Mouse (Mus musculus) small intestine, adult 2 months (tissue): ENCODE measurements around the gene Sypl2. TPM values are rescaled to one million over a fixed set of nuclear protein-coding genes. Genes with fewer than 3 reads are reported as not detected.
A peak's percentile ranks its signal among the peaks of the same experiment; 100 is the strongest.

Experiments
- H3K27ac ChIP-seq: fragments of 200-500 bp; 2 replicates; pipeline ENCODE4 v1.5.1; 2012; ENCODE audit warnings: low read depth, low read length, control low read depth, inconsistent platforms; ENCODE audit not compliant: insufficient read depth
- H3K27me3 ChIP-seq: fragments of 200-500 bp; 2 replicates; pipeline ENCODE4 v1.6.1; 2012; ENCODE audit warnings: mild to moderate bottlenecking, moderate library complexity, low read length, inconsistent platforms; ENCODE audit not compliant: control insufficient read depth, insufficient read depth
- H3K36me3 ChIP-seq: fragments of 200-500 bp; 2 replicates; pipeline ENCODE4 v1.6.1; 2012; ENCODE audit warnings: mild to moderate bottlenecking, low read length, control low read depth, inconsistent platforms; ENCODE audit not compliant: control insufficient read depth, insufficient read depth
- H3K4me1 ChIP-seq: fragments of 200-500 bp; 2 replicates; pipeline ENCODE4 v1.6.1; 2012; ENCODE audit warnings: low read length, inconsistent platforms, mixed read lengths; ENCODE audit not compliant: control insufficient read depth, insufficient read depth, insufficient read length
- H3K4me3 ChIP-seq: fragments of 200-500 bp; 2 replicates; pipeline ENCODE4 v1.5.1; 2012; ENCODE audit warnings: low read depth, mild to moderate bottlenecking, control low read depth, inconsistent platforms, low read length, moderate library complexity
- CTCF ChIP-seq: fragments of 200-500 bp; IDR thresholded peaks from 2 replicates; pipeline ENCODE4 v1.5.1; 2012; ENCODE audit warnings: low read depth, mild to moderate bottlenecking, control low read depth, inconsistent platforms, low read length, moderate library complexity, mixed read lengths; ENCODE audit not compliant: insufficient replicate concordance, insufficient read length; ENCODE audit errors: extremely low read depth
- POLR2A ChIP-seq: fragments of 200-500 bp; IDR thresholded peaks from 2 replicates; pipeline ENCODE4 v1.6.1; 2012; ENCODE audit warnings: low read depth, mild to moderate bottlenecking, control low read depth, inconsistent platforms, low read length, moderate library complexity
- WGBS: fragments of 180-500 bp; shearing (Covaris S2); methylation state at CpG from one replicate; pipeline ENCODE4 v1.1.7; 2018; 5-methylcytosine and 5-hydroxymethylcytosine counted together
- polyA plus RNA-seq: library from polyadenylated mRNA; depleted of rRNA; stranded (reverse); fragments of >200 nt; gene quantifications from 2 replicates; pipeline ENCODE4 v1.2.3, GENCODE M21; 2012; rRNA removed

Sypl2 gene
- polyA plus RNA-seq, 1 experiment: 6.3 TPM

DNA sequence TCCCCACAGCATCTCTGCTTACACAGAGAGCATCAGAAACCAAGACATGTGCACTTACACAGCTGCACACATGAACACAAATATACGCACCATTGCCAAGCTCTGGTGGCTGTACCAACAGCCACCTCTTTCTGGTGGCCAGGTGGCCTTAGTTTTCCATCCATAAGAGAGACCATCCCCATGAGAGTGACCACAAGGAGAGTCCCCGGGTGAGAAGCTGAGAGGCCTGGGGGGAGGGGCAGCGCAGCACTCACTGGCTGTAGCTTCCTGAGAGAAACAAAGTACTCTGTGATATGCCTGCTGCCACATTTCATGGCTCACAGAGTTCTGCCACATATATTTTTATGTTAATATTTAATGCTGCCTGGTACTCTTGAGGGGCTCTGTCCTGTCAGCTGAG, 57.2 kb downstream of the Sypl2 start:
- no peaks in the 10 kb centered on the region for H3K36me3 ChIP-seq
- WGBS: 72% methylated on average over 3 of the region's 3 CpGs
- no peak overlapping the region for H3K27ac ChIP-seq
- TF ChIP-seq CTCF (no peak), POLR2A (no peak)
- no peaks in the 10 kb centered on the region for H3K27me3 ChIP-seq
- peaks cover 9% of the 10 kb centered on the region for H3K4me1 ChIP-seq
- no peak overlapping the region for H3K4me3 ChIP-seq

DNA sequence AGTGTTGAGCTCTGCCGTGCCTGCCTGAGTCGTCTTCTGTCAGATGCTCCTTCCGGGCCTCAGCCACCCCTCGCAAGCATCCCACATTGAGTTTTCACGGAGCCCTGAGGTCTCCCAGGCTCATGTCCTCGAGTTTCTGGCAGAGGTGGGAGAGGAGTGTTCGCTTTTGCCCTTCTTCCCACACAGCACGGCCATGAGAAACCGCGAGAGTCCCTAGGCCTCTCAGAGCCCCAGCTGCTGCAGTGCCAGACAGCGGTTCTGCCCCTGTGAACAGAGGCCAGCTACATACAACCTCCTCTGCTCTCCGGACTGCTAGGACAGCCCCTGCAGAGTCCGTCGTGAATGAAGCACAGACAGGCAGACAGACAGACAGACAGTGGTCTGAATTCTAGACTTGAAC, 58.9 kb downstream of the Sypl2 start:
- no peaks in the 10 kb centered on the region for H3K27me3 ChIP-seq
- TF ChIP-seq POLR2A (no peak), CTCF (no peak)
- peaks cover 9% of the 10 kb centered on the region for H3K4me1 ChIP-seq
- H3K27ac ChIP-seq: no peak overlapping the region
- H3K4me3 ChIP-seq: no peak overlapping the region
- no peaks in the 10 kb centered on the region for H3K36me3 ChIP-seq
- WGBS: 71% methylated on average over 14 of the region's 14 CpGs

DNA sequence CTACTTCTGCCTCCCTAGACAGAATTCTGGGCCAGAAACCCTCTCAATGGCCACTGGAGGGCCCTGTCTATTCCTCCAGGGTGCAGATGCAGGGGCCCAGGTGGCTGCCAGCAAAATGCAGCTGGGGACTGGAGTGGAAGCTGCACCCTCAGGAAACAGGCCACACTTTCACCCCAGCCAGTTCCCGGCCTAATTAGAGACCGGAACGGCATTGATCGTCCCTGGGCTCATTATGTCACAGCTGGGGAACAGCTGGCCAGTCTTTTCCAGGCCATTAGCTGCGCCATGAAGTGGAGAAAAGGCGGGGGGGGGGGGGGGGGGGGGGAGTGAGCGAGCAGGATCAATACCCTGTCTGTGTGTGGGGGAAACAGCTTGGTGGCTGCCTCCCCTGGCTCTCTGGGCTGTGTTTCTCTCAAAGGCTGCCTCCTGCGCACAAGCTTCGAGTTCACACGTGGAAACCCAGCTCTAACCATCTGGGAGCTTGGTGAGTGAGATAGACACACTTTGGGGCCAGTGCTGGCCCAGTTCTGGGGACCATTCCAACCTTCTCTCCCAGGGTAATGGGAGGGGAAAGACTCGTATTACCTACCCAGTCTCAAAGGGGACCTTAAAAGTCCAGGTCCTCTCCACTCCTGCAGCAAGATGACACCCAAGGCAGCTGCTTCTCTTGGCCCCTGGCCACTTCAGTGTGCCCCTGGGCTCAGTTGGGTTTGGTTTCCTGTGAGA, 59.8 kb downstream of the Sypl2 start:
- Histone ChIP-seq H3K4me3 (no peak overlapping the region), H3K27me3 (no peaks in the 10 kb centered on the region), H3K27ac (no peak overlapping the region), H3K36me3 (no peaks in the 10 kb centered on the region), H3K4me1 (peaks cover 9% of the 10 kb centered on the region)
- WGBS: 46% methylated on average over 11 of the region's 11 CpGs
- TF ChIP-seq POLR2A (no peak), CTCF (no peak)

DNA sequence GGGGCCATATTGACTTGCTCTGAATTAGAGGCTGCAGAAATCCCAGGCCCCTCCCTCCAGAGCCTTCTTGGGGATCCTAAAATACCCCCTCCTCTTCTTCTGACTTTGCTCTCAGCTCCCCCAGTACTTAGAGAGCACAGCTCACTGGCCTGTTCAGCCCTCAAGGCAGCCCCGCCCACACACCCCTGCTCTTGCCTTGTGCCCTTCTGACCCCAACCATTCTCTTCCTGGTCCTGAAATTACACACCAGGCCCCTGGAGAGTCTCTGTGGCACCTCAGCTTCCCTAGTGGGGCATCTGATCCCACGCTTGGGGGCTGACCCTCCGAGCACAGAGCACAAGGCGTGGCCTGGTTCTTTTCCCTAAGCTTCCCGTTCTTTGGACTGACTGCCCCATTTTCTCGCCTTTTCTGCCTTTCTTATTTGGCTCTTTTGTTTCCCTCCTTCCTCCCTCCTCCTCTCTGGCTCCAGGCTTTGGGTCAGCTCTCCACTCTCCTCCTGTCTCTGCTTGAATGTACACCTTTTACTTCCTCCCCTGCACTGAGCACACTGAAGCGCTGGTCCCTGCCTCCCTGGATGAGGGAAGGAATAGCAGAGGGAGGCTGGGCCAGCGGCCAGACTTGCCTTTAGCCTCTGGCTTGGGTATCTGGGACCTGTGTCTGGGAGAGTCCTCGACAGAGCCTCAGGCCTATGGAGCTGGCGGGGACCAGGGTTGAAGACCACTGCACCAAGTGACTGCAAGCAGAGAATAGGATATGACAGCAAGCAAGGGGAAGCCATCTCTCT, 60.7 kb downstream of the Sypl2 start:
- TF ChIP-seq POLR2A (no peak), CTCF (no peak)
- 32% methylated on average over 10 of the region's 10 CpGs for WGBS
- H3K27me3 ChIP-seq: no peaks in the 10 kb centered on the region
- no peaks in the 10 kb centered on the region for H3K36me3 ChIP-seq
- H3K4me1 ChIP-seq: peaks cover 9% of the 10 kb centered on the region
- H3K4me3 ChIP-seq: no peak overlapping the region
- H3K27ac ChIP-seq: no peak overlapping the region

DNA sequence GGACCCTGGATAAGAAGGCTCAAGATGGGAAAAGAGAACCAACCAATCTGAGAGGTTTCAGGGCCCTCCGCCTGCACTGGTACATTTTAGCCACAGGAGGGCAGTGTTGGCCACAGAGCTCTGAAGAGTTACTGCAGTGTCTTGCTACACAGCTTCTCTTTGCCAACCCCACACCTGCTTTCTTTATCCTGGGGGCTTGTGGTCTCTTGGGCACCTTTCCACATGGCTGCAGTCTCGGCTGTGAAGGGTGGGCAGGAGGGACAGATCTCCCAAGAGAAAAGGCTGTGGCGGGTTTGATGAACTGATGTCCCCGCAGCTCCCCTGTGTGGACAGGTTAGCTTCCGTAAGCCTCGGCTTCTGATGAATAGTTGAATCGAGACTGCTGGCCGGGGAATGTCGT, 61.6 kb downstream of the Sypl2 start:
- peak overlapping the region; percentile 50 for H3K4me3 ChIP-seq
- H3K27me3 ChIP-seq: no peaks in the 10 kb centered on the region
- H3K27ac ChIP-seq: no peak overlapping the region
- H3K36me3 ChIP-seq: no peaks in the 10 kb centered on the region
- peaks cover 9% of the 10 kb centered on the region for H3K4me1 ChIP-seq
- 6% methylated on average over 9 of the region's 9 CpGs for WGBS
- TF ChIP-seq POLR2A: peak; percentile 29; the same call in 1 of the 2 replicates
- TF ChIP-seq CTCF: peak; percentile 96

DNA sequence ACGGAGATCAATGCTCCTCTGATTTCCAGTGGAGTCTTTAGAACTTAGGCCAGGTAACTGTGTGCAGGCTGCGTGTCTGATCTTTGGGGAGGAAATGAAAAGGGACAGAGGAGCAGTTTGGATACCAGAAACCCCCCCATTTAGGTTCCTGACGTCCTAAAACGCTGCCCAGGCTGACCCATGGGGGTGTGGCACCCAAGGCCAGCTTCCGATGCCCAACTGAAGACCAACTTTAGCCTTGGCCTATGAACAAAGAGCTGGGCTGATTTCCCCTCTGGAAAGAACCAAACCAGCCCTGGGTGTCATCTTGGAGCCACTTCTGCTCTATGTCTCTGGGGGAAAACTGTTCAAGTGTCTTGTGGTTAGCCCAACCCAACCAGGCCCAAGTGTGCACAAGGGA, 62.4 kb downstream of the Sypl2 start:
- TF ChIP-seq CTCF (no peak), POLR2A (no peak)
- Histone ChIP-seq H3K27ac (no peak overlapping the region), H3K4me3 (no peak overlapping the region), H3K36me3 (no peaks in the 10 kb centered on the region), H3K4me1 (peaks cover 9% of the 10 kb centered on the region), H3K27me3 (no peaks in the 10 kb centered on the region)
- 61% methylated on average over 5 of the region's 5 CpGs for WGBS

Other genes starting within 250 kb of the Sypl2 start
- gene Gstm2, start 240.2 kb downstream of the Sypl2 start, polyA plus RNA-seq: 26.7 and 56.7 TPM in 2 replicates
- gene Gstm1, start 208.7 kb downstream of the Sypl2 start, polyA plus RNA-seq: 243 and 695 TPM in 2 replicates
- gene Gstm4, start 181.8 kb downstream of the Sypl2 start, polyA plus RNA-seq: 5.6 and 16.1 TPM in 2 replicates
- 88.8 and 107 TPM in 2 replicates for gene Ampd2, start 140.0 kb downstream of the Sypl2 start, polyA plus RNA-seq
- 0.86 and 0.91 TPM in 2 replicates for gene Gnat2, start 133.9 kb downstream of the Sypl2 start, polyA plus RNA-seq
- 5.4 and 14.8 TPM in 2 replicates for gene Gnai3, start 80.5 kb downstream of the Sypl2 start, polyA plus RNA-seq
- 0.05 TPM in 1 of 2 replicates, not detected in the other for gene Gpr61, start 71.8 kb downstream of the Sypl2 start, polyA plus RNA-seq
- 10.1 and 17.6 TPM in 2 replicates for gene Amigo1, start 40.3 kb downstream of the Sypl2 start, polyA plus RNA-seq
- 5.5 and 9.4 TPM in 2 replicates for gene Cyb561d1, start 25.4 kb downstream of the Sypl2 start, polyA plus RNA-seq
- gene Atxn7l2, start 15.7 kb downstream of the Sypl2 start, polyA plus RNA-seq: 3.6 and 9.7 TPM in 2 replicates
- 21.9 and 36.2 TPM in 2 replicates for gene Psma5, start 30.3 kb upstream of the Sypl2 start, polyA plus RNA-seq
- gene Sort1, start 57.4 kb upstream of the Sypl2 start, polyA plus RNA-seq: 18.1 and 32.8 TPM in 2 replicates
- not detected in 2 replicates for gene Mybphl, start 138.3 kb upstream of the Sypl2 start, polyA plus RNA-seq
- gene Psrc1, start 157.2 kb upstream of the Sypl2 start, polyA plus RNA-seq: 1.3 and 5.3 TPM in 2 replicates
- 2.7 and 8.2 TPM in 2 replicates for gene Celsr2, start 188.9 kb upstream of the Sypl2 start, polyA plus RNA-seq
- gene Sars, start 218.6 kb upstream of the Sypl2 start, polyA plus RNA-seq: 11.7 and 28.1 TPM in 2 replicates